Mouse (Mus musculus) ovary, postnatal 36 days (tissue): ENCODE data around the gene Dkk1.
"Not testable (repeated sequence)": the region's sequence is repeated elsewhere in the genome, so short reads cannot be mapped to it uniquely, and the experiment has no call there.

Experiments
- DNase-seq: peaks from one replicate; pipeline ENCODE4 v3.0.0; 2022; ENCODE audit warnings: low spot score, mixed read lengths

Dkk1 gene

GRCm38 (mm10) chr19:30549044-30549853, at the start of gene Dkk1:
TSS of gene Dkk1 (minus strand) at chr19:30549665.
- DNase-seq = peak; percentile 17

- no peak for DNase-seq
These were observed 36.9 kb upstream of the Dkk1 start for GRCm38 (mm10) chr19:30586366-30586765.

GRCm38 (mm10) chr19:30564516-30564915, 15.1 kb upstream of the Dkk1 start:
- DNase-seq = no peak

- no peak for DNase-seq
These were observed 14.4 kb upstream of the Dkk1 start for GRCm38 (mm10) chr19:30563876-30564275.

- no peak for DNase-seq
These were observed 8.6 kb upstream of the Dkk1 start for GRCm38 (mm10) chr19:30558024-30558423.

GRCm38 (mm10) chr19:30554467-30554881, 5.0 kb upstream of the Dkk1 start:
- DNase-seq = peak; percentile 33

- DNase-seq = no peak
These were observed 4.3 kb upstream of the Dkk1 start for GRCm38 (mm10) chr19:30553740-30554139.

- no peak for DNase-seq
These were observed 2.8 kb upstream of the Dkk1 start for GRCm38 (mm10) chr19:30552260-30552659.

GRCm38 (mm10) chr19:30549854-30550647, 586 bp upstream of the Dkk1 start:
- no peak for DNase-seq

- DNase-seq = no peak
These were observed 938 bp downstream of the Dkk1 start for GRCm38 (mm10) chr19:30548411-30549043.

GRCm38 (mm10) chr19:30539365-30539941, 10.0 kb downstream of the Dkk1 start:
- not testable (repeated sequence) for DNase-seq

- no peak for DNase-seq
These were observed 32.7 kb downstream of the Dkk1 start for GRCm38 (mm10) chr19:30516771-30517170.

- no peak for DNase-seq
These were observed 39.0 kb downstream of the Dkk1 start for GRCm38 (mm10) chr19:30510481-30510880.

- no peak for DNase-seq
These were observed 44.0 kb downstream of the Dkk1 start for GRCm38 (mm10) chr19:30505497-30505896.
